ENCODE assay signal across 10 mouse cellular contexts in the genomic region with DNA sequence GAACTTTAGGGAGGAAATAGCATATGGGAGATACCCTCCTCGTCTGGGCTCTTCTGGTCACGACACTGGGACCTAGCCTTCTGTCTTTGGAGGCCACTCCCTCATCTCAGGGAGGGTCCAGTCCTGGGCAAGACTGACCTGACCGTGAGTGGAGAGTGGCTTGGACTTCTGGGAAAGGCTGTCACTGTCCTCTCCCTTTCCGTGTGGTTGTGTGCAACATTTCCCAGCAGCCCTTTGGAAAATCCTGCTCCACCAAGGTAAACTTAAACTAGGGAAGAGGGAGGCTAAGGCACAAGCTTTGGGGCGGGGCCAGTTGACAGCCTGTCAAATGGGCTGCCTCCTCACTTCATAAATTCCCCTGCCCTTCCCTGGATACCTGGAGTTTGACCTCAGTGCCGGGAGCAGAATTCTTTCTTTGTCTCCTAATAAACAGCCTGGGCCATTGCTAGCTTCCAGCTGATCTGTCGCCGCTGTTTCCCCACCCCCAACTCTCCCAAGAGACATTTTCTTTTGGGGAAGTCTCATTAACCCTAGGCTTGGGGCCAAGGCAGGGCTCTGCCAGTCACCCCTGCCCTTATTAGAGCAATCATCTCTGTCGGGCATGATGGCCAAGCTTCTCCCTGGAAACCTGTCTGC. TPM values are rescaled to one million over a fixed set of nuclear protein-coding genes. Genes with fewer than 3 reads are reported as not detected.
DNase-seq lines count a peak whose midpoint lies in the region; ATAC-seq lines count a peak whose summit lies in the region.
"Had no signal": no experiment of that assay in that cellular context is flagged by ENCODE, and none has a peak within 500 bp of the region (broad histone marks: within the 10 kb centered on the region; RNA-seq: fewer than 3 reads in every experiment).

No protein-coding gene starts in this region.

- WGBS in neural tube, embryonic 12.5 days, result 23% methylated on average over 9 of the region's 9 CpGs
- WGBS in neural tube, embryonic 15.5 days, result 29% methylated on average over 9 of the region's 9 CpGs
- 24% methylated on average over 9 of the region's 9 CpGs for WGBS in forebrain, embryonic 16.5 days

- ATAC-seq in neural tube, embryonic 12.5 days (ENCODE audit: low FRiP score, low read depth), result no peak
- ATAC-seq in neural tube, embryonic 15.5 days (ENCODE audit: low FRiP score), result no peak
- peak; percentile 50 for ATAC-seq in forebrain, embryonic 16.5 days

- no peaks in the 10 kb centered on the region; the same call in 1 of the 2 replicates for H3K27me3 ChIP-seq in neural tube, embryonic 12.5 days (replicated peaks)
- H3K27me3 ChIP-seq in neural tube, embryonic 15.5 days (replicated peaks), result peaks cover 16% of the 10 kb centered on the region
- no peaks in the 10 kb centered on the region for H3K27me3 ChIP-seq in forebrain, embryonic 16.5 days (replicated peaks; ENCODE audit: control insufficient read depth, insufficient read depth, low read length)

- H3K4me3 ChIP-seq in neural tube, embryonic 12.5 days, result no peak overlapping the region
- no peak overlapping the region for H3K4me3 ChIP-seq in neural tube, embryonic 15.5 days (replicated peaks)
- H3K4me3 ChIP-seq in forebrain, embryonic 16.5 days (replicated peaks; ENCODE audit: low read length), result no peak overlapping the region

- intact Hi-C loops in gastrocnemius, postnatal 36 days (cut with DNase I), result no loop called here

- H3K4me1 ChIP-seq in neural tube, embryonic 12.5 days, result peaks cover 33% of the 10 kb centered on the region
- peaks cover 10% of the 10 kb centered on the region for H3K4me1 ChIP-seq in neural tube, embryonic 15.5 days
- peaks cover 14% of the 10 kb centered on the region for H3K4me1 ChIP-seq in forebrain, embryonic 16.5 days (replicated peaks; ENCODE audit: control insufficient read depth, insufficient read depth, low read length)

- H3K4me2 ChIP-seq in neural tube, embryonic 12.5 days (replicated peaks), result 0 out of 2 replicates have a peak overlapping the region, but pooled peaks have one; percentile 8
- no peak overlapping the region for H3K4me2 ChIP-seq in neural tube, embryonic 15.5 days
- H3K4me2 ChIP-seq in forebrain, embryonic 16.5 days (ENCODE audit: low read length), result no peak overlapping the region

- peak; percentile 55 to 75 for DNase-seq in kidney, postnatal 4 days
- DNase-seq in yolk sac, embryonic 10.5 days (ENCODE audit: low spot score), result peak; percentile 91
- no peak for DNase-seq in frontal cortex, postnatal 36 days (ENCODE audit: low spot score in 2 of 2)
- DNase-seq in urinary bladder, postnatal 25 days (ENCODE audit: low spot score), result no peak
- DNase-seq in gastrocnemius, postnatal 36 days, result no peak
- DNase-seq: cerebellum, adult 8-10 months; heart, adult 11 months had no signal

- no peaks in the 10 kb centered on the region for H3K36me3 ChIP-seq in neural tube, embryonic 12.5 days
- H3K36me3 ChIP-seq in neural tube, embryonic 15.5 days, result no peaks in the 10 kb centered on the region
- H3K36me3 ChIP-seq in forebrain, embryonic 16.5 days (ENCODE audit: control insufficient read depth, insufficient read depth), result no peaks in the 10 kb centered on the region

- H3K27ac ChIP-seq in neural tube, embryonic 12.5 days, result no peak overlapping the region
- H3K27ac ChIP-seq in neural tube, embryonic 15.5 days (replicated peaks), result no peak overlapping the region
- H3K27ac ChIP-seq in forebrain, embryonic 16.5 days (ENCODE audit: low read length), result no peak overlapping the region

- H3K9ac ChIP-seq in neural tube, embryonic 12.5 days, result no peak overlapping the region
- H3K9ac ChIP-seq in neural tube, embryonic 15.5 days (replicated peaks), result no peak overlapping the region
- H3K9ac ChIP-seq in forebrain, embryonic 16.5 days (replicated peaks; ENCODE audit: low read depth, low read length), result no peak overlapping the region

- H3K9me3 ChIP-seq in neural tube, embryonic 12.5 days, result no peaks in the 10 kb centered on the region
- no peaks in the 10 kb centered on the region for H3K9me3 ChIP-seq in neural tube, embryonic 15.5 days (replicated peaks)
- H3K9me3 ChIP-seq in forebrain, embryonic 16.5 days (ENCODE audit: control insufficient read depth, low read length), result no peaks in the 10 kb centered on the region

RNA-seq across cellular contexts. Expression of gene Rpusd4, which starts 51.0 kb away (rescaled TPM):
- polyA plus RNA-seq in neural tube, embryonic 12.5 days (2016; fragmentation: Nextera tagmentation; extraction: Ambion mirVana), result 24.4 and 25.1 TPM in 2 replicates
- 17.9 and 19.4 TPM in 2 replicates for polyA plus RNA-seq in neural tube, embryonic 15.5 days (2015; fragmentation: Nextera tagmentation; extraction: Ambion mirVana)
- 19.7 and 23.1 TPM in 2 replicates for polyA plus RNA-seq in forebrain, embryonic 16.5 days (2015; fragmentation: Nextera tagmentation; extraction: Ambion mirVana)
- 1 to 10 TPM; 6.7 to 7.4 TPM for total RNA-seq in gastrocnemius, postnatal 36 days (2021)

RNA-seq across cellular contexts. Expression of gene Fam118b, which starts 51.0 kb away (rescaled TPM):
- polyA plus RNA-seq in neural tube, embryonic 12.5 days (2016; fragmentation: Nextera tagmentation; extraction: Ambion mirVana), result 68.3 and 68.4 TPM in 2 replicates
- polyA plus RNA-seq in neural tube, embryonic 15.5 days (2015; fragmentation: Nextera tagmentation; extraction: Ambion mirVana), result 47.5 and 48.8 TPM in 2 replicates
- polyA plus RNA-seq in forebrain, embryonic 16.5 days (2015; fragmentation: Nextera tagmentation; extraction: Ambion mirVana), result 86.8 and 92.5 TPM in 2 replicates
- 10 to 100 TPM; 21.6 to 23.6 TPM for total RNA-seq in gastrocnemius, postnatal 36 days (2021)

Comparison
In these comparisons a context has a peak if more than half of its experiments do, and no peak if none do; other contexts are left out.
1. DNase-seq: peak in kidney, postnatal 4 days (2 of 2) and yolk sac, embryonic 10.5 days (single experiment); none in frontal cortex, postnatal 36 days (0 of 2), urinary bladder, postnatal 25 days (single experiment) and gastrocnemius, postnatal 36 days (0 of 2).